In the genomic region with DNA sequence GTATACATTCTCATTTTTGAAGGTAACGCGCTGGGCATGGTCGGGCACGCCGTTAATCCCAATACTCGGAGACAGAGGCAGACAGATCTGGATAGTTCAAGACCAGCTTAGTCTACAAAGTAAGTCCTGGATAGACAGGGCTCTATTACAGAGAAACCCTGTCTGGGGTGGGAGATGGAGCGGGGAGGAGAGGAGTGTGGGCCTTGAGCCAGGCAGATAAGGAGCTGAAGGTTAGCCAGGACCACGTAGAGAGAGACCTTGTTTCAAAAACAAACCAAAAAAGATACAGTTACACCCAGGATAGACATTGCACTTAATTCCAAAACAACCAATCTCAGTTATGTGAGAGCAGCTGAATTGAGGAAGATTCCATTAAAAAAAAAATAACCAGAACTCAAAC, we compare ENCODE assay signal across 19 mouse cellular contexts. TPM values are rescaled to one million over a fixed set of nuclear protein-coding genes. Genes with fewer than 3 reads are reported as not detected.
A peak's percentile ranks its signal among the peaks of the same experiment; 100 is the strongest.
DNase-seq lines count a peak whose midpoint lies in the region; ATAC-seq and TF ChIP-seq lines count a peak whose summit lies in the region.
"Had no signal": no experiment of that assay in that cellular context is flagged by ENCODE, and none has a peak within 500 bp of the region (broad histone marks: within the 10 kb centered on the region; RNA-seq: fewer than 3 reads in every experiment).

No protein-coding gene starts in this region.

- 74% methylated on average over 8 of the region's 8 CpGs for WGBS in heart, embryonic 13.5 days
- WGBS in heart, embryonic 12.5 days = 76% methylated on average over 8 of the region's 8 CpGs
- 73% methylated on average over 8 of the region's 8 CpGs for WGBS in heart, postnatal 0 days
- 91% methylated on average over 8 of the region's 8 CpGs for WGBS in macrophage (ENCODE audit: missing documents)

- H3K79me2 ChIP-seq in macrophage (ENCODE audit: inconsistent target) = no peaks in the 10 kb centered on the region

- H3K4me1 ChIP-seq in heart, embryonic 13.5 days = peaks cover 21% of the 10 kb centered on the region
- H3K4me1 ChIP-seq in heart, embryonic 12.5 days (replicated peaks) = peaks cover 18% of the 10 kb centered on the region
- peaks cover 9% of the 10 kb centered on the region for H3K4me1 ChIP-seq in heart, postnatal 0 days (ENCODE audit: control insufficient read depth, insufficient read depth)
- H3K4me1 ChIP-seq: forebrain, embryonic 13.5 days; hindbrain, embryonic 15.5 days had no signal

- TF ChIP-seq EP300 in heart, postnatal 0 days (IDR thresholded peaks at IDR 0.05; ENCODE audit: low read depth) = no peak

- DNase-seq in heart, postnatal 0 days (ENCODE audit: low spot score) = peak; percentile 27
- DNase-seq in heart, adult 18-20 months = no peak
- peak; percentile 74 for DNase-seq in testis, postnatal 10 days (ENCODE audit: low spot score)
- no peak for DNase-seq in urinary bladder, postnatal 10 days (ENCODE audit: low spot score)
- DNase-seq: cerebellum, adult 2 months; cerebellum, postnatal 10 days; forebrain, postnatal 0 days; gastrocnemius, postnatal 14 days; heart, postnatal 36 days; kidney, adult 8-10 months had no signal

- H3K9me3 ChIP-seq in heart, embryonic 13.5 days = no peaks in the 10 kb centered on the region
- no peaks in the 10 kb centered on the region for H3K9me3 ChIP-seq in heart, embryonic 12.5 days (replicated peaks)
- H3K9me3 ChIP-seq in heart, postnatal 0 days (replicated peaks; ENCODE audit: control insufficient read depth, low read length) = no peaks in the 10 kb centered on the region
- H3K9me3 ChIP-seq: embryonic facial prominence, embryonic 10.5 days; forebrain, embryonic 13.5 days; G1E; hindbrain, embryonic 15.5 days had no signal

- no peak for ATAC-seq in heart, embryonic 13.5 days (ENCODE audit: extremely low read depth, insufficient number of reproducible peaks, low FRiP score, low TSS enrichment)
- ATAC-seq in heart, embryonic 12.5 days (ENCODE audit: insufficient number of reproducible peaks, low FRiP score) = no peak
- no peak for ATAC-seq in heart, postnatal 0 days (ENCODE audit: insufficient read depth, low read depth)
- ATAC-seq: CD4-positive, CD25-positive, alpha-beta regulatory T cell, adult 4 months; forebrain, embryonic 13.5 days; forebrain, postnatal 0 days; intestine, postnatal 0 days had no signal

- no peaks in the 10 kb centered on the region for H3K27me3 ChIP-seq in heart, embryonic 13.5 days (replicated peaks)
- H3K27me3 ChIP-seq in heart, embryonic 12.5 days (replicated peaks) = no peaks in the 10 kb centered on the region
- H3K27me3 ChIP-seq in heart, postnatal 0 days (ENCODE audit: control insufficient read depth, insufficient read depth, low read length) = no peaks in the 10 kb centered on the region
- H3K27me3 ChIP-seq: forebrain, embryonic 13.5 days; hindbrain, embryonic 15.5 days had no signal

- H3K4me3 ChIP-seq in heart, embryonic 13.5 days = no peak overlapping the region
- H3K4me3 ChIP-seq in heart, embryonic 12.5 days = no peak overlapping the region
- no peak overlapping the region for H3K4me3 ChIP-seq in heart, postnatal 0 days (ENCODE audit: low read depth, low read length)
- H3K4me3 ChIP-seq in macrophage (ENCODE audit: inconsistent target) = no peak overlapping the region
- H3K4me3 ChIP-seq: embryonic facial prominence, embryonic 10.5 days; forebrain, embryonic 13.5 days; hindbrain, embryonic 15.5 days had no signal

- H3K9ac ChIP-seq in heart, embryonic 13.5 days = no peak overlapping the region
- H3K9ac ChIP-seq in heart, embryonic 12.5 days = no peak overlapping the region
- H3K9ac ChIP-seq in heart, postnatal 0 days (replicated peaks; ENCODE audit: low read depth, low read length) = no peak overlapping the region
- H3K9ac ChIP-seq: forebrain, embryonic 13.5 days; forebrain, postnatal 0 days; hindbrain, embryonic 15.5 days had no signal

- peak overlapping the region; percentile 49; the same call in 1 of the 2 replicates for H3K27ac ChIP-seq in heart, embryonic 13.5 days (replicated peaks)
- no peak overlapping the region for H3K27ac ChIP-seq in heart, embryonic 12.5 days (ENCODE audit: poor library complexity, severe bottlenecking)
- 0 out of 2 replicates have a peak overlapping the region, but pooled peaks have one; percentile 30 for H3K27ac ChIP-seq in heart, postnatal 0 days (ENCODE audit: low read depth)
- peak overlapping the region; percentile 95 for H3K27ac ChIP-seq in macrophage
- H3K27ac ChIP-seq: embryonic facial prominence, embryonic 10.5 days; forebrain, embryonic 13.5 days; hindbrain, embryonic 15.5 days had no signal

- peaks cover 79% of the 10 kb centered on the region for H3K36me3 ChIP-seq in heart, embryonic 13.5 days
- peaks cover 80% of the 10 kb centered on the region for H3K36me3 ChIP-seq in heart, embryonic 12.5 days
- H3K36me3 ChIP-seq in heart, postnatal 0 days (replicated peaks; ENCODE audit: control insufficient read depth, insufficient read depth, low read length) = peaks cover 43% of the 10 kb centered on the region
- peaks cover 66% of the 10 kb centered on the region for H3K36me3 ChIP-seq in macrophage (ENCODE audit: inconsistent target)
- H3K36me3 ChIP-seq: G1E had no signal

- no peak for TF ChIP-seq CTCF in heart, postnatal 0 days (IDR thresholded peaks at IDR 0.05; ENCODE audit: low read depth)

- no peak overlapping the region for H3K4me2 ChIP-seq in heart, embryonic 13.5 days
- H3K4me2 ChIP-seq in heart, embryonic 12.5 days = no peak overlapping the region
- no peak overlapping the region for H3K4me2 ChIP-seq in heart, postnatal 0 days (ENCODE audit: low read depth, low read length)
- H3K4me2 ChIP-seq: forebrain, embryonic 13.5 days; hindbrain, embryonic 15.5 days had no signal

RNA-seq across cellular contexts. Expression of gene Pom121, which starts 51.4 kb away (rescaled TPM):
- polyA plus RNA-seq in heart, embryonic 13.5 days (2015; fragmentation: Nextera tagmentation; extraction: Ambion mirVana) = 8.7 and 10.0 TPM in 2 replicates
- 14.7 and 16.5 TPM in 2 replicates for polyA plus RNA-seq in heart, embryonic 12.5 days (2016; fragmentation: Nextera tagmentation; extraction: Ambion mirVana)
- total RNA-seq in heart, postnatal 0 days (2014; rRNA removed; ENCODE audit: low replicate concordance) = 8.4 and 10.3 TPM in 2 replicates
- polyA plus RNA-seq in heart, postnatal 0 days (2015; fragmentation: Nextera tagmentation; extraction: Ambion mirVana) = 3.6 and 4.4 TPM in 2 replicates
- 10 to 100 TPM; 11.4 to 12.4 TPM for total RNA-seq in heart, adult 18-20 months (2021)
- total RNA-seq in macrophage (2018; cell fraction: chromatin; rRNA removed) = 10 to 100 TPM in 21 of 26 experiments, 1 to 10 TPM in 5; 6.5 to 26.1 (median 16.2) TPM
- 10 to 100 TPM; 16.7 to 24.7 (median 21.0) TPM for total RNA-seq in macrophage (2018; cell fraction: cytosol; rRNA removed)
- total RNA-seq in macrophage (2018; cell fraction: nucleus; rRNA removed) = 10 to 100 TPM; 10.1 to 30.6 (median 19.7) TPM
- 11.3 to 18.4 TPM (median 16.7 TPM) in 3 replicates for polyA plus RNA-seq in macrophage (2018)

Comparison
In these comparisons a context has a peak if more than half of its experiments do, and no peak if none do; other contexts are left out.
1. DNase-seq: peak in heart, postnatal 0 days (single experiment) and testis, postnatal 10 days (single experiment); none in heart, adult 18-20 months (0 of 2) and urinary bladder, postnatal 10 days (single experiment).